Mouse (Mus musculus) midbrain, postnatal 0 days (tissue): ENCODE data around the gene Rfc5. TPM values are rescaled to one million over a fixed set of nuclear protein-coding genes. Genes with fewer than 3 reads are reported as not detected.
A peak's percentile ranks its signal among the peaks of the same experiment; 100 is the strongest.
"Not testable (repeated sequence)": the region's sequence is repeated elsewhere in the genome, so short reads cannot be mapped to it uniquely, and the experiment has no call there.

Source experiments
- ATAC-seq: fragments of 200-750 bp; cut with Nextera tagmentation; 2 replicates; pipeline ENCODE4 v1.8.0; 2017; ENCODE audit warnings: moderate number of reproducible peaks, mild to moderate bottlenecking, moderate TSS enrichment, moderate library complexity; ENCODE audit not compliant: low FRiP score
- DNase-seq: peaks from one replicate; pipeline ENCODE4 v3.0.0-alpha.2; 2015; ENCODE audit warnings: low spot score
- H3K27ac ChIP-seq: fragments of 300-500 bp; sonication (generic); 2 replicates; pipeline ENCODE4 v1.5.1; 2014; ENCODE audit warnings: low read depth, mild to moderate bottlenecking, low read length, mixed read lengths
- H3K27me3 ChIP-seq: fragments of 300-500 bp; sonication (generic); 2 replicates; pipeline ENCODE4 v1.6.1; 2014; ENCODE audit warnings: low read length, control low read depth, mixed read lengths; ENCODE audit not compliant: insufficient read depth
- H3K36me3 ChIP-seq: fragments of 300-500 bp; sonication (generic); 2 replicates; pipeline ENCODE4 v1.6.1; 2014; ENCODE audit warnings: low read length, control low read depth, mixed read lengths; ENCODE audit not compliant: insufficient read depth
- H3K4me1 ChIP-seq: fragments of 300-500 bp; sonication (generic); 2 replicates; pipeline ENCODE4 v1.6.1; 2014; ENCODE audit warnings: mild to moderate bottlenecking, control low read depth, antibody characterized with exemption, low read length, mixed read lengths; ENCODE audit not compliant: insufficient read depth
- H3K4me2 ChIP-seq: fragments of 300-500 bp; sonication (generic); 2 replicates; pipeline ENCODE4 v1.6.1; 2014; ENCODE audit warnings: low read depth, mild to moderate bottlenecking, low read length, mixed read lengths; ENCODE audit not compliant: poor library complexity, severe bottlenecking
- H3K4me3 ChIP-seq: fragments of 300-500 bp; sonication (generic); 2 replicates; pipeline ENCODE4 v1.5.1; 2014; ENCODE audit warnings: low read depth, mild to moderate bottlenecking, low read length, moderate library complexity
- H3K9ac ChIP-seq: fragments of 300-500 bp; sonication (generic); replicated peaks from 2 replicates; pipeline ENCODE4 v1.6.1; 2014; ENCODE audit warnings: mild to moderate bottlenecking, low read length, moderate library complexity, mixed read lengths; ENCODE audit not compliant: poor library complexity, severe bottlenecking
- H3K9me3 ChIP-seq: fragments of 300-500 bp; sonication (generic); 2 replicates; pipeline ENCODE4 v1.6.1; 2016; ENCODE audit warnings: low read length, control low read depth
- CTCF ChIP-seq: IDR thresholded peaks from 2 replicates; pipeline ENCODE4 v1.5.1; 2016; ENCODE audit warnings: antibody characterized with exemption, mild to moderate bottlenecking
- WGBS: fragments of 180-500 bp; shearing (Covaris S2); extraction: QIAGEN DNeasy Blood & Tissue Kit; methylation state at CpG from one replicate; pipeline ENCODE4 v1.1.7; 2014; 5-methylcytosine and 5-hydroxymethylcytosine counted together
- polyA plus RNA-seq: library from polyadenylated mRNA; unstranded; fragments of >200 nt; fragmentation: Nextera tagmentation; extraction: Ambion mirVana; gene quantifications from 2 replicates; pipeline ENCODE4 v1.2.1, GENCODE M21; 2015
- total RNA-seq: library from RNA; depleted of rRNA; stranded (reverse); fragments of >200 nt; gene quantifications from 2 replicates; pipeline ENCODE4 v1.2.3, GENCODE M21; 2014

Rfc5 gene
- total and polyA plus RNA-seq, 2 experiments from 2014 or later, result 12.0 to 22.0 TPM

DNA sequence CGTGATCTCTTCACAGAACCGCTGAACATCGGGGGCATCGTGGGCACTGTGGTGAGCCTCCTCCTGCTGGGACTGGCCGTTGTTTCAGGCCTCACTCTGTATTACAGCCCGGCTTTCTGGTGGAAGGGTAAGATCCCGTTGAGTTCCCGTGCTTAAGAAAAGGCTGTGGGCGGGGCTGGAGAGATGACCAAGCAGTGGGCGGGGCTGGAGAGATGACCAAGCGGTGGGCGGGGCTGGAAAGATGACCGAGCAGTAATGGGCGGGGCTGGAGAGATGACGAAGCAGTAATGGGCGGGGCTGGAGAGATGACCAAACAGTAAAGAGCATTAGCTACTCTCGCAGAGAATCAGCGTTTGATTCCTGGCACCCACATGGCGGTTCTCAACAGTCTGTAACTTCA, 40.6 kb downstream of the Rfc5 start:
- no peaks in the 10 kb centered on the region for H3K4me1 ChIP-seq
- ATAC-seq (peak; percentile 70), DNase-seq (peak; percentile 66)
- 24% methylated on average over 19 of the region's 19 CpGs for WGBS
- no peak overlapping the region for H3K4me3 ChIP-seq
- H3K9ac ChIP-seq, result no peak overlapping the region
- no peaks in the 10 kb centered on the region for H3K27me3 ChIP-seq
- no peaks in the 10 kb centered on the region for H3K36me3 ChIP-seq
- no peak for TF ChIP-seq CTCF
- H3K27ac ChIP-seq, result no peak overlapping the region
- H3K4me2 ChIP-seq, result no peak overlapping the region
- H3K9me3 ChIP-seq, result no peaks in the 10 kb centered on the region

DNA sequence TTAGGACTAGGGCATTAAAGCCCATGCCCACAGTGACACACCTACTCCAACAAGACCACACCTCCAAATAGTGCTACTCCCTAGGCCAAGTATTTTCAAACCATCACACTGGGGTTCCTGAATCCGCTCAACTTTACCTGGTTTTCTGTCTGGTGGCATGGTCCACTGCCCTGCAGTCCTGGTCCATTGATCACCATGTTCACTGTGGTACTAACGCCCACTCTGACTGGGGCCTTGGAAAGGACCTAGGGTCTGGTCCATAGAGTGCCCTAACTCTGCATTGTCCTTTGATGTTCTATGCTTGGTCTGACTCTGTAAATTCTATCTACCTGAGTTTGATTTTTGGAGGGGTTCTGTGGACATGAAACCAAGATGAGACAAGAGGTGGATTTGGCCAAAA, 41.0 kb downstream of the Rfc5 start:
- no peak for TF ChIP-seq CTCF
- no peaks in the 10 kb centered on the region for H3K36me3 ChIP-seq
- DNase-seq, result no peak
- no peak for ATAC-seq
- 98% methylated on average over 2 of the region's 2 CpGs for WGBS
- no peak overlapping the region for H3K4me2 ChIP-seq
- no peaks in the 10 kb centered on the region for H3K4me1 ChIP-seq
- H3K27me3 ChIP-seq, result no peaks in the 10 kb centered on the region
- no peaks in the 10 kb centered on the region for H3K9me3 ChIP-seq
- H3K4me3 ChIP-seq, result no peak overlapping the region
- no peak overlapping the region for H3K27ac ChIP-seq
- no peak overlapping the region for H3K9ac ChIP-seq

DNA sequence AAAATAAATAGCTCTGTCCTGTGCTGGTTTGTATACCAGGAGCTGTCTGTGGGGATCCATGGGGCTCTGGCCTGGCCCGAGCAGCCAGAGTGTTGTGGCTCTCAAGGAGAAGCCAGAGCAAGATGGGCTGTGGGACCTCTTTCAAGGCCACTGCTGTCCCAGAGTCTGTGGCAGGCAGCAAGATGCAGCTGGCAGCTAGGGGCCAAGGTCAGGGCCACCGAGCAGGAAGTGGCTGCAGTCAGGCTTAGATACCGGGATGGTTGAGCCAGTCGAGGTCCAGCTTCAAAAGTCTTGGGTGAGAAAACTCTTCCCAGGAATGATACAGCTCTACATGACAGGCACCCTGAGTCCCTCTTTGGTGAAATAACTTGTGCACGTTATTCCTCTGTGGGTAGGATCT, 41.8 kb downstream of the Rfc5 start:
- no peak overlapping the region for H3K4me2 ChIP-seq
- ATAC-seq (no peak), DNase-seq (no peak)
- H3K9ac ChIP-seq, result no peak overlapping the region
- TF ChIP-seq CTCF, result no peak
- WGBS, result 77% methylated on average over 5 of the region's 5 CpGs
- no peaks in the 10 kb centered on the region for H3K9me3 ChIP-seq
- no peaks in the 10 kb centered on the region for H3K27me3 ChIP-seq
- no peak overlapping the region for H3K4me3 ChIP-seq
- no peaks in the 10 kb centered on the region for H3K36me3 ChIP-seq
- no peaks in the 10 kb centered on the region for H3K4me1 ChIP-seq
- no peak overlapping the region for H3K27ac ChIP-seq

DNA sequence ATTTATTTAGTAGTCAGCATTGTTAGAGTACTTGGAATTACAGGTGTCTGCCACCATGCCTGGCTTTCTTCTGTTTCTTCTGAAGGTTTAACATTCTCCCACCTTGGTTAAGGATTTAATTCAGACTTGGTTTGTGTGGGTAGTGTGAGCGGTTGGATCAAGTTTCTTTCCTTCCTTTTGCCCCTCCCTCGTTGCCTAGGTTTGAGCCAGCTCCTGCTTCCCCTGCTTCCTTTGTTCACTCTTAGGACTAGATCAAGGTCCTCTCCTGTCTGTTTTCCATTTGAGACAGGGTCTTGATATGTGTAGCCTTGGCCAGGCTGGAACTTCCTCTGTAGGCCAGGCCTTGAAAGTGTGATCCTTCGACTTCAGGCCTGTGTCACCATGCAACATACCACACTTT, 42.6 kb downstream of the Rfc5 start:
- H3K4me2 ChIP-seq, result no peak overlapping the region
- no peak overlapping the region for H3K9ac ChIP-seq
- H3K4me1 ChIP-seq, result no peaks in the 10 kb centered on the region
- no peaks in the 10 kb centered on the region for H3K27me3 ChIP-seq
- no peak for ATAC-seq
- WGBS, result 57% methylated on average over 3 of the region's 3 CpGs
- no peak for TF ChIP-seq CTCF
- H3K4me3 ChIP-seq, result no peak overlapping the region
- no peaks in the 10 kb centered on the region for H3K9me3 ChIP-seq
- H3K27ac ChIP-seq, result no peak overlapping the region
- H3K36me3 ChIP-seq, result no peaks in the 10 kb centered on the region
- DNase-seq, result no peak

DNA sequence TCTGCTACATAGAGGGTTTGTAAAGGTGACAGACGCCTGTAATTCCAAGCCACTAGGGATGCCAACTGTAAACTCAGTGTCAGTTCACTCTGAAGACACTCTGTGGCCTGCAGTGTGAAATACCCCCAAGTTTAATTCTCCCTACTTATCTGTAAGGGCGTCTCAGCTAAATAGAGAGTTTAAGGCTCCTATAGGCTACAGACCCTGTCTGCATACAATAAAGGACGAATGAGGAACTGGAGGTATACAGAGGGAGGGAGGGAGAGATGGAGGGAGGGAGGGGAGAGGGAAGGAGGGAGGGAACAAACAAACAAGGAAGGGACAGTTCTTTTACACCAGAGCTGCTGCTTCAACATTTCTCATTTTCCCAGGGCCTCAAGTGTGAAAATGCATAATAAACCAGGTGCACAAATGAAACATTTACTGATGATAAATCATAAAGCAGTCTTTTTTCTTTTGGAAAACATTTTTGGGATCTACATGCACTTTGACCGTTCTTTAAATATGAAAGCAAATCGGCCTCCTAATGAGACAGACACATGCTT, 43.3 kb downstream of the Rfc5 start:
- Histone ChIP-seq H3K9me3 (no peaks in the 10 kb centered on the region), H3K4me3 (no peak overlapping the region), H3K27me3 (no peaks in the 10 kb centered on the region), H3K9ac (no peak overlapping the region), H3K4me1 (no peaks in the 10 kb centered on the region), H3K36me3 (no peaks in the 10 kb centered on the region), H3K27ac (no peak overlapping the region), H3K4me2 (no peak overlapping the region)
- no peak for ATAC-seq
- no peak for DNase-seq
- TF ChIP-seq CTCF, result no peak
- WGBS, result 84% methylated on average over 5 of the region's 5 CpGs

DNA sequence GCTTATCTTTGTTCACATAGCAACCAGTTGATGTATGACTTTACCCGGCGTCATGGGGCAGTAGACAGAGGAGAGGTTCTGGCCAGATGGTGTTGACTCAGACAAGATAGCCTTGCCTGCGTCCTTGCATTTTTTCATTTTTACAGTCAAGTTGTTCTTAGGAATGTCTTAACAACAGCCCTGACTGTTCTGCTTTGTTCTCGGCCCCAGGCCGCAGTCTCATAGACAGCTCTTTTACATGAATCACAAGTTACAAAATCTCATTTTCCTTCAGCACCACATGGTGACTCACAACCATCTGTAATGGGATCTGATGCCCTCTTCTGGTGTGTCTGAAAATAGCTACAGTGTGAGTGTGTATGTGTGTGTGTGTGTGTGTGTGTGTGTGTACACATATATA, 44.4 kb downstream of the Rfc5 start:
- 0 out of 2 replicates have a peak, but pooled peaks have one; percentile 11 for TF ChIP-seq CTCF
- H3K27ac ChIP-seq, H3K27me3 ChIP-seq, H3K9ac ChIP-seq, DNase-seq, H3K4me2 ChIP-seq, H3K36me3 ChIP-seq, ATAC-seq, H3K4me1 ChIP-seq, H3K4me3 ChIP-seq, H3K9me3 ChIP-seq: not testable (repeated sequence)
- 90% methylated on average over 5 of the region's 5 CpGs for WGBS
